Mouse (Mus musculus) gastrocnemius, postnatal 14 days (tissue): ENCODE results near the gene Scgn. TPM values are rescaled to one million over a fixed set of nuclear protein-coding genes. Genes with fewer than 3 reads are reported as not detected.
A peak's percentile ranks its signal among the peaks of the same experiment; 100 is the strongest.

Experiments
- DNase-seq: peaks from one replicate; pipeline ENCODE4 v3.0.0; 2021; ENCODE audit warnings: mixed read lengths
- intact Hi-C: fragments of 180-260 bp; cut with DNase I; formaldehyde crosslinking; loops from one replicate; pipeline ENCODE4 v1.15.1; 2025; ENCODE audit warnings: low total_unique reads
- microRNA-seq, 2 experiments: library from miRNA; unstranded; fragments of <30 nt; microRNA quantifications; one replicate each; pipeline ENCODE4 v1.2.0; 2021
- total RNA-seq, 2 experiments: library from RNA; stranded (reverse); gene quantifications; 2 replicates each; pipeline ENCODE4 v1.2.3; 2021

The Scgn gene
- total RNA-seq, 2 experiments from 2014 or later: not detected

GRCm38 (mm10) chr13:23942861-23943260 lies 48.2 kb downstream of the Scgn start:
- intact Hi-C loops: no loop called here
- DNase-seq: no peak

- intact Hi-C loops: no loop called here
- DNase-seq: no peak
Measured at GRCm38 (mm10) chr13:23940291-23940690, 50.7 kb downstream of the Scgn start.

- DNase-seq: no peak
- intact Hi-C loops: no loop called here
Measured at GRCm38 (mm10) chr13:23938699-23939098, 52.3 kb downstream of the Scgn start.

GRCm38 (mm10) chr13:23934211-23934520 lies 56.8 kb downstream of the Scgn start, which contains the start of gene Hist1h2aa:
TSS of gene Hist1h2aa (plus strand) at chr13:23934462.
- intact Hi-C loops: no loop called here
- no peak for DNase-seq

GRCm38 (mm10) chr13:23933421-23934210 lies 57.4 kb downstream of the Scgn start, which contains the start of gene Hist1h2ba:
TSS of gene Hist1h2ba (minus strand) at chr13:23934156.
- DNase-seq: no peak
- intact Hi-C loops: no loop called here

GRCm38 (mm10) chr13:23930904-23931303 lies 60.1 kb downstream of the Scgn start:
- intact Hi-C loops: no loop called here
- DNase-seq: no peak

GRCm38 (mm10) chr13:23930461-23930860 lies 60.6 kb downstream of the Scgn start:
- intact Hi-C loops: no loop called here

GRCm38 (mm10) chr13:23928637-23929036 lies 62.4 kb downstream of the Scgn start:
- DNase-seq: no peak
- intact Hi-C loops: no loop called here

More at GRCm38 (mm10) chr13:23930461-23930860, 60.6 kb downstream of the Scgn start:
- no peak for DNase-seq

GRCm38 (mm10) chr13:23925792-23926191 lies 65.2 kb downstream of the Scgn start:
- DNase-seq: no peak
- intact Hi-C loops: no loop called here

- DNase-seq: no peak
- intact Hi-C loops: no loop called here
Measured at GRCm38 (mm10) chr13:23917674-23918073, 73.3 kb downstream of the Scgn start.

GRCm38 (mm10) chr13:23916132-23916531 lies 74.9 kb downstream of the Scgn start:
- intact Hi-C loops: no loop called here
- peak; percentile 22 for DNase-seq

GRCm38 (mm10) chr13:23914376-23915167 lies 76.4 kb downstream of the Scgn start, which contains the start of gene Slc17a4:
TSS of gene Slc17a4 (minus strand) at chr13:23915009.
- DNase-seq: no peak
- intact Hi-C loops: no loop called here

GRCm38 (mm10) chr13:23913791-23914306 lies 77.2 kb downstream of the Scgn start:
- no peak for DNase-seq
- intact Hi-C loops: no loop called here

- DNase-seq: no peak
- intact Hi-C loops: no loop called here
Measured at GRCm38 (mm10) chr13:23911335-23911734, 79.7 kb downstream of the Scgn start.

- intact Hi-C loops: no loop called here
- DNase-seq: no peak
Measured at GRCm38 (mm10) chr13:23910121-23910520, 80.9 kb downstream of the Scgn start.

GRCm38 (mm10) chr13:23906906-23907305 lies 84.1 kb downstream of the Scgn start:
- intact Hi-C loops: no loop called here
- no peak for DNase-seq

Small RNAs within 50 kb of the gene (microRNA-seq; reads per million reads assigned to microRNA genes)
- 0 reads per million in 2 experiments for gene Gm44344

Other genes with a start within 250 kb of the Scgn start
- 10 to 100 TPM; 31.6 to 33.2 TPM for gene Hist1h3c, start 245.6 kb downstream of the Scgn start, total RNA-seq
- gene Hist1h2bb, start 244.5 kb downstream of the Scgn start, total RNA-seq: 10 to 100 TPM; 42.8 to 44.6 TPM
- gene Hist1h2ab, start 240.1 kb downstream of the Scgn start, total RNA-seq: 10 to 100 TPM; 67.6 to 81.2 TPM
- gene Hist1h3b, start 238.9 kb downstream of the Scgn start, total RNA-seq: 10 to 100 TPM; 86.8 to 91.4 TPM
- 10 to 100 TPM; 56.8 to 62.2 TPM for gene Hist1h4b, start 234.2 kb downstream of the Scgn start, total RNA-seq
- gene Hist1h4a, start 230.0 kb downstream of the Scgn start, total RNA-seq: 10 to 100 TPM; 55.4 to 68.5 TPM
- 10 to 100 TPM; 70.9 to 73.7 TPM for gene Hist1h3a, start 228.8 kb downstream of the Scgn start, total RNA-seq
- gene Hist1h1a, start 227.5 kb downstream of the Scgn start, total RNA-seq: 10 to 100 TPM; 45.7 to 47.5 TPM
- gene Trim38, start 221.3 kb downstream of the Scgn start, total RNA-seq: not detected
- gene Slc17a2, start 184.2 kb downstream of the Scgn start, total RNA-seq: not detected
- not detected for gene Slc17a3, start 151.8 kb downstream of the Scgn start, total RNA-seq
- not detected for gene Slc17a1, start 123.5 kb downstream of the Scgn start, total RNA-seq
- gene Slc17a4, start 76.2 kb downstream of the Scgn start, total RNA-seq: not detected
- not detected for gene Hist1h2ba, start 57.1 kb downstream of the Scgn start, total RNA-seq
- not detected for gene Hist1h2aa, start 56.8 kb downstream of the Scgn start, total RNA-seq